Mouse (Mus musculus): ENCODE measurements around the gene Dlg1. TPM values are rescaled to one million over a fixed set of nuclear protein-coding genes. Genes with fewer than 3 reads are reported as not detected.

Dlg1 gene
- 10 to 100 TPM; 51.8 to 53.4 TPM for total RNA-seq (2021)

GRCm38 (mm10) chr16:31663379-31664286 is at the start of gene Dlg1:
Gene Dlg1, plus strand, starts transcription at chr16:31663443.
- intact Hi-C loops (cut with DNase I), result no loop called here
- DNase-seq, result peak; percentile 81 to 91

- DNase-seq, result no peak
- intact Hi-C loops (cut with DNase I), result no loop called here
Measured at GRCm38 (mm10) chr16:31616382-31616781, 46.9 kb upstream of the Dlg1 start.

GRCm38 (mm10) chr16:31617128-31617527 is 46.1 kb upstream of the Dlg1 start:
- DNase-seq, result no peak
- intact Hi-C loops (cut with DNase I), result no loop called here

GRCm38 (mm10) chr16:31617823-31618371 is 45.3 kb upstream of the Dlg1 start:
- peak; percentile 60 to 63 for DNase-seq
- intact Hi-C loops (cut with DNase I), result no loop called here

GRCm38 (mm10) chr16:31618671-31619070 is 44.6 kb upstream of the Dlg1 start:
- DNase-seq, result no peak

GRCm38 (mm10) chr16:31619675-31620335 is 43.4 kb upstream of the Dlg1 start:
- intact Hi-C loops (cut with DNase I), result no loop called here
- DNase-seq, result no peak

More at GRCm38 (mm10) chr16:31618671-31619070, 44.6 kb upstream of the Dlg1 start:
- intact Hi-C loops (cut with DNase I), result no loop called here

GRCm38 (mm10) chr16:31622356-31622755 is 40.9 kb upstream of the Dlg1 start:
- intact Hi-C loops (cut with DNase I), result no loop called here
- DNase-seq, result no peak

GRCm38 (mm10) chr16:31623136-31623535 is 40.1 kb upstream of the Dlg1 start:
- intact Hi-C loops (cut with DNase I), result no loop called here
- no peak for DNase-seq

GRCm38 (mm10) chr16:31624749-31625148 is 38.5 kb upstream of the Dlg1 start:
- intact Hi-C loops (cut with DNase I), result no loop called here
- DNase-seq, result no peak

GRCm38 (mm10) chr16:31626331-31626730 is 36.9 kb upstream of the Dlg1 start:
- intact Hi-C loops (cut with DNase I), result no loop called here
- DNase-seq, result no peak

GRCm38 (mm10) chr16:31630381-31630780 is 32.9 kb upstream of the Dlg1 start:
- intact Hi-C loops (cut with DNase I), result no loop called here
- no peak for DNase-seq

- intact Hi-C loops (cut with DNase I), result no loop called here
- no peak for DNase-seq
Measured at GRCm38 (mm10) chr16:31631046-31631445, 32.2 kb upstream of the Dlg1 start.

GRCm38 (mm10) chr16:31634371-31634770 is 28.9 kb upstream of the Dlg1 start:
- DNase-seq, result no peak
- intact Hi-C loops (cut with DNase I), result no loop called here

GRCm38 (mm10) chr16:31638393-31638792 is 24.9 kb upstream of the Dlg1 start:
- peak in 1 of 2 experiments; percentile 11 for DNase-seq
- intact Hi-C loops (cut with DNase I), result no loop called here

GRCm38 (mm10) chr16:31639946-31640345 is 23.3 kb upstream of the Dlg1 start:
- intact Hi-C loops (cut with DNase I), result no loop called here
- no peak for DNase-seq

GRCm38 (mm10) chr16:31641776-31642175 is 21.5 kb upstream of the Dlg1 start:
- DNase-seq, result no peak
- intact Hi-C loops (cut with DNase I), result no loop called here

GRCm38 (mm10) chr16:31647221-31647620 is 16.0 kb upstream of the Dlg1 start:
- DNase-seq, result no peak
- intact Hi-C loops (cut with DNase I), result no loop called here

- intact Hi-C loops (cut with DNase I), result no loop called here
- no peak for DNase-seq
Measured at GRCm38 (mm10) chr16:31650788-31651187, 12.5 kb upstream of the Dlg1 start.

- intact Hi-C loops (cut with DNase I), result no loop called here
- no peak for DNase-seq
Measured at GRCm38 (mm10) chr16:31651541-31651940, 11.7 kb upstream of the Dlg1 start.

- intact Hi-C loops (cut with DNase I), result no loop called here
- DNase-seq, result no peak
Measured at GRCm38 (mm10) chr16:31652115-31652843, 11.0 kb upstream of the Dlg1 start.

- no peak for DNase-seq
- intact Hi-C loops (cut with DNase I), result no loop called here
Measured at GRCm38 (mm10) chr16:31653616-31654015, 9.6 kb upstream of the Dlg1 start.
